Mouse (Mus musculus) myocyte (in vitro differentiated cells): ENCODE measurements around the gene Limch1.

Experiments
- E2F4 ChIP-seq: IDR thresholded peaks from one replicate; pipeline ENCODE4 v1.6.1; 2011; ENCODE audit warnings: mild to moderate bottlenecking, control low read depth, moderate library complexity; ENCODE audit not compliant: insufficient read depth
- MYOD1 ChIP-seq, 3 experiments: IDR thresholded peaks; one replicate each; pipeline ENCODE4 v1.6.1; 2011; ENCODE audit warnings: control low read depth in 2 of 3, low read depth in 2 of 3, mild to moderate bottlenecking in 2 of 3, moderate library complexity in 1 of 3; ENCODE audit not compliant: insufficient read length in 2 of 3, control insufficient read depth in 1 of 3
- MYOG ChIP-seq, 3 experiments: IDR thresholded peaks; one replicate each; pipeline ENCODE4 v1.6.1; 2011; ENCODE audit warnings: control low read depth in 2 of 3, low read depth in 2 of 3, mild to moderate bottlenecking in 2 of 3; ENCODE audit not compliant: insufficient read length in 2 of 3, control insufficient read depth in 1 of 3, insufficient read depth in 1 of 3
- POLR2A ChIP-seq: IDR thresholded peaks from one replicate; pipeline ENCODE4 v1.6.1; 2011; ENCODE audit warnings: low read depth, mild to moderate bottlenecking, control low read depth, moderate library complexity; ENCODE audit not compliant: insufficient read length
- POLR2AphosphoS2 ChIP-seq: IDR thresholded peaks from one replicate; pipeline ENCODE4 v1.6.1; 2011; ENCODE audit warnings: low read depth, control low read depth; ENCODE audit not compliant: insufficient read length
- TCF12 ChIP-seq: IDR thresholded peaks from one replicate; pipeline ENCODE4 v1.6.1; 2011; ENCODE audit warnings: mild to moderate bottlenecking, control low read depth; ENCODE audit not compliant: poor library complexity, insufficient read depth, severe bottlenecking
- TCF3 ChIP-seq: IDR thresholded peaks from one replicate; pipeline ENCODE4 v1.6.1; 2011; ENCODE audit warnings: low read depth, control low read depth; ENCODE audit not compliant: insufficient read length

DNA sequence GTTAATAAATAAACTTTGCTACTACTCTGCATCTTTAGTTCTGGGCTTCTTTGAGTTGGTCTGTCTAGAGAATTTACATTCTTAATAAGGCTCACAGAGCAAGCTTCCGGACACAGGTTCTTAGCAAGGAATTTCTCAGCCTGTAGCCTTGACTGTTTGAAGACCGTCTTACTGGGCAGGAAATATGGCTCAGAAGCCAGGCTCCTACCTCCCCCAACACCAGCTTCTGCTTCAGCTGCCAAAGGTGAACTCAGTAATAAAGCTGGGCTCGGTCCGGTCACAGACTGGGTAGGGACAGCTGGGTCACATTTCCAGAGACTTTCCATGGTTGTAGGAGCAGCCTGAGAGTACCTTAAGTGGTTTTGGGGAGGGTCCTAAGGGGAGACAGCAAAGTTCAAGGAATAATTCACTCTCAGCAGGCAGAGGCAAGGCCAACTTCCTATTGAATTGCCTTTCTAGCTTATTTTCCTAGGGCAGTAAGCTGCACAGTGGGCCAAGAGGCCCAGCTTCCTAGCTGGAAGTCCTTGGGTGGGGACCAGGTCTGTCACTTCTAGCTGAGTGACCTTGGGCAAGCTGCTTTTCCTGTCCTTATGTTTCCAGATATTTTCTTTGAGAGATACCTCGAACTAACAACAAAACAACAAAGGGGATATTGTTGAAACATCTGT lies 3.0 kb downstream of the Limch1 start:
- TF ChIP-seq E2F4 = no peak
- no peak for TF ChIP-seq TCF3
- TF ChIP-seq POLR2AphosphoS2 = no peak
- no peak for TF ChIP-seq POLR2A
- TF ChIP-seq MYOG (IDR thresholded peaks at IDR 0.05; ENCODE audit: control insufficient read depth in 1 of 3, insufficient read depth in 1 of 3, insufficient read length in 2 of 3, low read depth in 2 of 3) = no peak
- TF ChIP-seq TCF12 = no peak
- TF ChIP-seq MYOD1 (IDR thresholded peaks at IDR 0.05; ENCODE audit: control insufficient read depth in 1 of 3, insufficient read length in 2 of 3, low read depth in 2 of 3) = no peak
